Mouse (Mus musculus) right cerebral cortex, postnatal 14 days (tissue): ENCODE results near the gene Alg11.

ENCODE experiments used
- DNase-seq: peaks from one replicate; pipeline ENCODE4 v3.0.0; 2022

The Alg11 gene

GRCm38 (mm10) chr8:22079313-22080007, 18.9 kb downstream of the Alg11 start:
- DNase-seq: no peak

GRCm38 (mm10) chr8:22089226-22089625, 28.7 kb downstream of the Alg11 start:
- DNase-seq: no peak

- peak; percentile 5 for DNase-seq
These were observed 31.0 kb downstream of the Alg11 start for GRCm38 (mm10) chr8:22091568-22091967.

- no peak for DNase-seq
These were observed 46.5 kb downstream of the Alg11 start for GRCm38 (mm10) chr8:22107020-22107419.
